Mouse (Mus musculus): Measurements from ENCODE around the gene Ttc23. TPM values are rescaled to one million over a fixed set of nuclear protein-coding genes. Genes with fewer than 3 reads are reported as not detected.

Gene Ttc23
- total RNA-seq, 1 experiment: 9.4 TPM

DNA sequence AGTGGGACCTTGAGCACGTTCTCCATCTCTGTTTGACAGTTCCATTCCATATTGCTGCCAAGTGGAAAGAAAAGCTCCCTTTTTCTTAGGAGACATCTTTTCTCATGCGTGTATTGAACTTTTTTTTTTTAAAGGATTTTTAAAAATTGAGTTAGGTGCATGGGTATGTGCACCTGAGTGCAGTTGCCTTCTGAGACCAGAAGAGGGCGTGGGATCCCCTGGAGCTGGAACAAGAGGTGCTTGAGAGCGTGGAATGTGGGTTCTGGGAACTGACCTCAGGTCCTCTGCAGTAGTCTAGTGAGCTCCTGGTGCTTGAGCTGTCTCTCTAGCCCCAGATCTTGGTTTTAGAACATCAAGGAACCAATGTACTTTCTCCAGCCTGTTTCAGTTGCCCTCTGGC is 10.9 kb downstream of the Ttc23 start:
- Histone ChIP-seq H3K9me3 (ENCODE audit: control insufficient read depth, insufficient read depth, low read depth, low read length) (no peaks in the 10 kb centered on the region), H3K27ac (ENCODE audit: insufficient read depth, low read depth, low read length, poor library complexity, severe bottlenecking) (no peak overlapping the region), H3K4me3 (ENCODE audit: insufficient read depth in 1 of 2, low read depth in 1 of 2, low read length in 2 of 2, poor library complexity in 1 of 2, severe bottlenecking in 1 of 2) (no peak overlapping the region), H3K9ac (ENCODE audit: insufficient read depth, low read depth, low read length, poor library complexity, severe bottlenecking) (no peak overlapping the region), H3K4me1 (ENCODE audit: control insufficient read depth in 2 of 2, insufficient read depth in 2 of 2, low read length in 2 of 2, poor library complexity in 1 of 2) (peaks cover 4 to 6% of the 10 kb centered on the region in 2 experiments; a peak in 2 of 4 replicates), H3K36me3 (ENCODE audit: control insufficient read depth, insufficient read depth, low read length, poor library complexity, severe bottlenecking) (peaks cover 6% of the 10 kb centered on the region; the same call in 1 of the 2 replicates)
- TF ChIP-seq MAFK (IDR thresholded peaks at IDR 0.05; ENCODE audit: insufficient read depth, low read depth, low read length) (no peak), HCFC1 (IDR thresholded peaks at IDR 0.05; ENCODE audit: borderline replicate concordance, insufficient read depth, low read length) (no peak), ZNF384 (IDR thresholded peaks at IDR 0.05; ENCODE audit: low read depth, low read length) (peak; percentile 72), CHD2 (IDR thresholded peaks at IDR 0.05; ENCODE audit: low read depth, low read length) (no peak), ZC3H11A (IDR thresholded peaks at IDR 0.05; ENCODE audit: borderline replicate concordance, low read depth, low read length) (no peak)
- DNase-seq (ENCODE audit: low read depth, low spot score): no peak
- in situ Hi-C loops (cut with MboI; ENCODE audit: low sequenced_read_pairs in 2 of 2, unreplicated experiment in 2 of 2): no loop called here

DNA sequence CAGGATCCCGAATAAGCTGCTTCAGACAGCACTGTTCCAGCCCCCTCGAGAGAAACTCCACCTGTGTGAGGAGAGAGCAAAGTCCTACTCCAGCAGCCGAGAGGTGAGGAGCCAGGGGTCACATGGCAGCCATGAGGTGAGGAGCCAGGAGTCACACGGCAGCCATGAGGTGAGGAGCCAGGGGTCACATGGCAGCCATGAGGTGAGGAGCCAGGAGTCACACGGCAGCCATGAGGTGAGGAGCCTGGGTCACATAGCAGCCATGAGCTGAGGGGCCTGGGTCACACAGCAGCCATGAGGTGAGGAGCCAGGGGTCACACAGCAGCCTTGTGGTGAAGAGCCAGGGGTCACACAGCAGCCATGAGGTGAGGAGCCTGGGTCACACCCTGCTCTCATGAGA is 15.2 kb downstream of the Ttc23 start:
- in situ Hi-C loops (cut with MboI; ENCODE audit: low sequenced_read_pairs in 2 of 2, unreplicated experiment in 2 of 2): no loop called here
- H3K27ac ChIP-seq (ENCODE audit: insufficient read depth, low read depth, low read length, poor library complexity, severe bottlenecking): no peak overlapping the region
- no peak overlapping the region for H3K4me3 ChIP-seq (ENCODE audit: insufficient read depth in 1 of 2, low read depth in 1 of 2, low read length in 2 of 2, poor library complexity in 1 of 2, severe bottlenecking in 1 of 2)
- peaks cover 9% of the 10 kb centered on the region; the same call in 1 of the 2 replicates for H3K36me3 ChIP-seq (ENCODE audit: control insufficient read depth, insufficient read depth, low read length, poor library complexity, severe bottlenecking)
- H3K9ac ChIP-seq (ENCODE audit: insufficient read depth, low read depth, low read length, poor library complexity, severe bottlenecking): no peak overlapping the region
- peaks cover 0 to 5% of the 10 kb centered on the region in 2 experiments; a peak in 2 of 4 replicates for H3K4me1 ChIP-seq (ENCODE audit: control insufficient read depth in 2 of 2, insufficient read depth in 2 of 2, low read length in 2 of 2, poor library complexity in 1 of 2)
- no peaks in the 10 kb centered on the region for H3K9me3 ChIP-seq (ENCODE audit: control insufficient read depth, insufficient read depth, low read depth, low read length)
- no peak for DNase-seq (ENCODE audit: low read depth, low spot score)
- TF ChIP-seq ZNF384 (IDR thresholded peaks at IDR 0.05; ENCODE audit: low read depth, low read length): no peak
- no peak for TF ChIP-seq HCFC1 (IDR thresholded peaks at IDR 0.05; ENCODE audit: borderline replicate concordance, insufficient read depth, low read length)
- no peak for TF ChIP-seq MAFK (IDR thresholded peaks at IDR 0.05; ENCODE audit: insufficient read depth, low read depth, low read length)
- no peak for TF ChIP-seq ZC3H11A (IDR thresholded peaks at IDR 0.05; ENCODE audit: borderline replicate concordance, low read depth, low read length)
- no peak for TF ChIP-seq CHD2 (IDR thresholded peaks at IDR 0.05; ENCODE audit: low read depth, low read length)

DNA sequence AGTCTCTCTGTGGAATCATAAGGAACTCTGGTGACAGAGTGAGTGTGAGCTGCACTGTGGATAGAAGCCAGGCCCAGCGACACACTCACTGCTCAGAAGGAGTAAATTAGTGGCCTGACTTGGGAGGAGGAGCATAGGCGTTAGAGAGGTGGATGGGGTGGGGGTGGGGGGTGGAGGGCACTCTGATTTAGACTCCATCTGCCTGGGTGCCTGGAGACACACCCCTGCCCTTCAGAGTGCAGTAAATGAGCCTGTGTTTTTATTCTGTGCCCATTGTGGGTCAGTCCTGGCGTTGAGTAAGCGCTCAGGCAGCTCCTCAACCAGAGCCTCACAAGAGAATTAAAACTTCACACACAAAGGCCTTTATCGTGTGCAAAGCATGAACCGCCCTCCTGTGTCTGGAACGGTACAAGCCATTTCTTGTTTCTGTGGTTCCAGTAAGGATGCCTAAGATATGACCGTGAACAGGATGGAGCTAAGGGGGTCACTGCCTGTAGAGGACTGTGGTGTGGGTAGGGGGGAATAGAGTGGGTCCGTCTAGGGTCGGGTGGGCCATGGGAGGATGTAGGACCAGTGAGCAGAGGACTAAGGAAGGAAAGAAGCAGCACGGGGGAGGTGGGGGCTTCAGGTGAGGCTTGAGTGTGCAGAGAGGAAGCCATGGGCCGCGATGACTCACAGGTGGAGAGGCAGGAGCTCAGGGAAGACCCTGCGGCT is 16.9 kb downstream of the Ttc23 start:
- peaks cover 9% of the 10 kb centered on the region; the same call in 1 of the 2 replicates for H3K36me3 ChIP-seq (ENCODE audit: control insufficient read depth, insufficient read depth, low read length, poor library complexity, severe bottlenecking)
- in situ Hi-C loops (cut with MboI; ENCODE audit: low sequenced_read_pairs in 2 of 2, unreplicated experiment in 2 of 2): no loop called here
- no peak for TF ChIP-seq ZNF384 (IDR thresholded peaks at IDR 0.05; ENCODE audit: low read depth, low read length)
- TF ChIP-seq CHD2 (IDR thresholded peaks at IDR 0.05; ENCODE audit: low read depth, low read length): no peak
- no peak for TF ChIP-seq HCFC1 (IDR thresholded peaks at IDR 0.05; ENCODE audit: borderline replicate concordance, insufficient read depth, low read length)
- TF ChIP-seq ZC3H11A (IDR thresholded peaks at IDR 0.05; ENCODE audit: borderline replicate concordance, low read depth, low read length): no peak
- no peak for TF ChIP-seq MAFK (IDR thresholded peaks at IDR 0.05; ENCODE audit: insufficient read depth, low read depth, low read length)

DNA sequence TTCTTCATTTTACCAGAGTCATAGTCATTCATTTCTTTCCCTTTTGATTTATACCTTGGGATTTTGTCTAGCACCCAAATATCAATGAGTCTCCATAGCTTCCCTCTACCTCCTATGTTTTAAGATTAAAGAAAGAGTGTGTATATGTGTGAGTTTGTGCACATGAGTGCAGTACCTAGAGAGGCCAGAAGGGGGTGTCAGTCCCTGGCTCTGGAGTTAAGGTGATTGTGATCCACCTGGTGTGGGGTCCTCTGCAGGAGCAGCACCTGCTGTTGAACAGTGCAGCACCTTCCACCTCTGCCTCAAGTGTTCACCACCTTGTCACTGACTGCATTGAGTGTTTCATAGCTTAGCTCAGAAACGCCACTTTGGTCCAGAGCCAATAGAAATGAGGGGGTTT is 23.8 kb downstream of the Ttc23 start:
- Histone ChIP-seq H3K4me1 (ENCODE audit: control insufficient read depth in 2 of 2, insufficient read depth in 2 of 2, low read length in 2 of 2, poor library complexity in 1 of 2) (no peaks in the 10 kb centered on the region; a peak in 2 of 4 replicates), H3K4me3 (ENCODE audit: insufficient read depth in 1 of 2, low read depth in 1 of 2, low read length in 2 of 2, poor library complexity in 1 of 2, severe bottlenecking in 1 of 2) (no peak overlapping the region), H3K9ac (ENCODE audit: insufficient read depth, low read depth, low read length, poor library complexity, severe bottlenecking) (no peak overlapping the region), H3K27ac (ENCODE audit: insufficient read depth, low read depth, low read length, poor library complexity, severe bottlenecking) (no peak overlapping the region), H3K9me3 (ENCODE audit: control insufficient read depth, insufficient read depth, low read depth, low read length) (no peaks in the 10 kb centered on the region), H3K36me3 (ENCODE audit: control insufficient read depth, insufficient read depth, low read length, poor library complexity, severe bottlenecking) (peaks cover 4% of the 10 kb centered on the region)
- no peak for TF ChIP-seq MAFK (IDR thresholded peaks at IDR 0.05; ENCODE audit: insufficient read depth, low read depth, low read length)
- TF ChIP-seq HCFC1 (IDR thresholded peaks at IDR 0.05; ENCODE audit: borderline replicate concordance, insufficient read depth, low read length): no peak
- TF ChIP-seq CHD2 (IDR thresholded peaks at IDR 0.05; ENCODE audit: low read depth, low read length): no peak
- no peak for TF ChIP-seq ZNF384 (IDR thresholded peaks at IDR 0.05; ENCODE audit: low read depth, low read length)
- TF ChIP-seq ZC3H11A (IDR thresholded peaks at IDR 0.05; ENCODE audit: borderline replicate concordance, low read depth, low read length): no peak
- DNase-seq (ENCODE audit: low read depth, low spot score): no peak
- in situ Hi-C loops (cut with MboI; ENCODE audit: low sequenced_read_pairs in 2 of 2, unreplicated experiment in 2 of 2): no loop called here

More for the DNA sequence above, 16.9 kb downstream of the Ttc23 start:
- Histone ChIP-seq H3K9ac (ENCODE audit: insufficient read depth, low read depth, low read length, poor library complexity, severe bottlenecking) (no peak overlapping the region), H3K4me3 (ENCODE audit: insufficient read depth in 1 of 2, low read depth in 1 of 2, low read length in 2 of 2, poor library complexity in 1 of 2, severe bottlenecking in 1 of 2) (no peak overlapping the region), H3K9me3 (ENCODE audit: control insufficient read depth, insufficient read depth, low read depth, low read length) (no peaks in the 10 kb centered on the region), H3K4me1 (ENCODE audit: control insufficient read depth in 2 of 2, insufficient read depth in 2 of 2, low read length in 2 of 2, poor library complexity in 1 of 2) (peaks cover 0 to 5% of the 10 kb centered on the region in 2 experiments; a peak in 2 of 4 replicates), H3K27ac (ENCODE audit: insufficient read depth, low read depth, low read length, poor library complexity, severe bottlenecking) (no peak overlapping the region)
- no peak for DNase-seq (ENCODE audit: low read depth, low spot score)

Data from ES-E14 (cell line).